19 mouse cellular contexts compared by ENCODE assay signal in the genomic region with DNA sequence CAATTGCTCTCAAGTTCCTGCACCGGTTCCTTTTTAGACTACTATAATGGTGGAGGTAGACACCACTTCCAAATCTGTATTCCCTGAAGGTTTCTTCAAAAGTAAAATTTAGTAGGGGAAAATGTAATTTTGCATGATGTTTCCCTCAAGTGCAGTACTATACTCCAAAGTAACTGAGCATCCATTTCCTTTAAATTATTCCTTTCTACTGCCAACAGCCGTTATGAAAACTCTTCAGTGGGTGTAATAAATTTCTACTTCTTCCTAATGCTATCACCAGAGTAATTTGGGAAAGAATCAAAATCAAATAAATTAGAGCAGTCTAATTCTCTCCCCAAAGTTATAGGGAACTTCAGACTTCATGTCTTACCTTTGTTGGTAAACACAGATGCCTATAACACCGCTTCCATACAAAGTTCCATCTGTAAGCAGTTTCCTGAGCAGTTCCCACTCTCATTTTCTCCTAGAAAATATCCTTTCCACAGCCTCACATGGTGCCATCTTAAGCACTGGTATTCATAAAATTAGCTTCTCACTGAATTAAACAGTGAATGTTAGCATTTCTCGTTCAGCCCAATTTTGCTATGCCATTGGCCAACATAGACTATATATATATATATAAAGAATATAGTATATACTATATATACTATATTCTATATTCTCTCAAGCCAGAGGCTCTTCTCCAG.
"Had no signal": no experiment of that assay in that cellular context is flagged by ENCODE, and none has a peak within 500 bp of the region (broad histone marks: within the 10 kb centered on the region; RNA-seq: fewer than 3 reads in every experiment).

No protein-coding gene starts in this region.

- ATAC-seq: liver, postnatal 0 days; midbrain, embryonic 16.5 days had no signal

- H3K4me1 ChIP-seq: midbrain, embryonic 10.5 days; midbrain, embryonic 12.5 days; neural tube, embryonic 13.5 days; neural tube, embryonic 15.5 days had no signal

- H3K4me3 ChIP-seq: midbrain, embryonic 10.5 days; midbrain, embryonic 12.5 days; myocyte; neural tube, embryonic 13.5 days; neural tube, embryonic 15.5 days had no signal

- DNase-seq: liver, postnatal 0 days; lung, embryonic 14.5 days; lung, postnatal 10 days; lung, postnatal 4 days; midbrain, embryonic 14.5 days; retina, postnatal 1 day; right cerebral cortex, adult 18-20 months; right cerebral cortex, postnatal 25 days; right cerebral cortex, postnatal 4 days; spleen, adult 18-20 months; thymus, adult 2 months; thymus, postnatal 25 days; thymus, postnatal 4 days had no signal
